Mouse (Mus musculus) lung, adult 2 months (tissue): ENCODE measurements around the gene Chd1. TPM values are rescaled to one million over a fixed set of nuclear protein-coding genes. Genes with fewer than 3 reads are reported as not detected.
"Not testable (repeated sequence)": the region's sequence is repeated elsewhere in the genome, so short reads cannot be mapped to it uniquely, and the experiment has no call there.

Experiments
- DNase-seq: peaks from one replicate; pipeline ENCODE4 v3.0.0; 2022
- H3K4me1 ChIP-seq: fragments of 200-500 bp; 2 replicates; pipeline ENCODE4 v1.6.1; 2011; ENCODE audit warnings: low read length; ENCODE audit not compliant: control insufficient read depth, insufficient read depth
- H3K4me3 ChIP-seq: fragments of 200-500 bp; replicated peaks from 2 replicates; pipeline ENCODE3; 2011; ENCODE audit warnings: low read depth, mild to moderate bottlenecking, control low read depth, low read length; ENCODE audit errors: extremely low read depth
- CTCF ChIP-seq: fragments of 200-500 bp; IDR thresholded peaks from 2 replicates; pipeline ENCODE4 v1.5.1; 2011; ENCODE audit warnings: mild to moderate bottlenecking, low read length, control low read depth; ENCODE audit not compliant: insufficient read depth
- POLR2A ChIP-seq: fragments of 200-500 bp; IDR thresholded peaks from 2 replicates; pipeline ENCODE4 v1.6.1; 2011; ENCODE audit warnings: low read depth, mild to moderate bottlenecking, control low read depth, low read length, borderline replicate concordance; ENCODE audit errors: extremely low read depth
- WGBS: fragments of 180-500 bp; shearing (Covaris S2); methylation state at CpG from one replicate; pipeline ENCODE4 v1.1.7; 2018; 5-methylcytosine and 5-hydroxymethylcytosine counted together
- polyA plus RNA-seq: library from polyadenylated mRNA; depleted of rRNA; stranded (reverse); fragments of >200 nt; gene quantifications from 2 replicates; pipeline ENCODE4 v1.2.3, GENCODE M21; 2012

Chd1 gene
- polyA plus RNA-seq, 1 experiment: 7.9 TPM

DNA sequence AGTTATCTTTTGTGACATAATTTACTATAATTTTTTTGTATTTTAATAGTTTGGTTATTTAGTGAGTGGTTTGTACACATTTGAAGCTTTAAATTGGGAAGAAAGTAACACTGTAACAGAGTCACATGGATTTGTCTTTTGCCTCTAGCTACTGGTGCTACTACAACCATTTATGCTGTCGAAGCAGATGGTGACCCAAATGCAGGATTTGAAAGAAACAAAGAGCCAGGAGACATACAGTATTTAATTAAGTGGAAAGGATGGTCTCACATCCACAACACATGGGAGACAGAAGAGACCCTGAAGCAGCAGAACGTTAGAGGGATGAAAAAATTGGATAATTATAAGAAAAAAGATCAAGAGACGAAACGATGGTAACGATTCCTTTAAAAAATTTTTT, 26.9 kb downstream of the Chd1 start:
- Histone ChIP-seq H3K4me3 (no peak overlapping the region), H3K4me1 (no peaks in the 10 kb centered on the region)
- WGBS: 94% methylated on average over 5 of the region's 5 CpGs
- TF ChIP-seq POLR2A (no peak), CTCF (no peak)
- no peak for DNase-seq

DNA sequence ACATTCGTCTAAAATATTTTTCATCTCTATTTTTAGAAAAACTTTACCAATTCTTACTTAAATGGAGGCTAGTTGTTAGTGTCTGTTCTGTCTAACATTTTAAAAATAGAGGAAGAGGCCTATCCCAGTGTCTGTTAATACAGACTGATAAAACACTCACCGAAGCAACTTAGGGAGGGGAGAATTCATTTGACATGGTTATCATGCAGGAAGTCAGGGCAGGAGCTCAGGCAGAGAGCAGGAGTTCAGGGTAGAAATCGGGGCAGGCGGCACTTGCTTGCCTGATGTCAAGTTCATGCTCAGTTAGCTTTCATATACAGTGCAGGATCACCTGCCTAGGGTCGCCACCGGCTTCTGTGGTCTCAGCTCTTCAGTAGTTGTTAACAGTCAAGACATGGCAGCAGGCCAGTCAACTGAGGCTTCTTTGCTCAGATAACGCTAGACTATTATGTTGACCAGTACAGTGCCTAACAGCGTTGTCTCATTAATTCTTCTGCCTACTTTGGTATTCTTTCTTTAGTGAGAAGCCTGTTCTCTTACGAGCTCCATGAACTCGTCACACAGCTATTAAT, 32.7 kb downstream of the Chd1 start:
- WGBS: 90% methylated on average over 10 of the region's 10 CpGs
- no peak for TF ChIP-seq POLR2A
- no peak for TF ChIP-seq CTCF
- no peak for DNase-seq
- Histone ChIP-seq H3K4me3 (no peak overlapping the region), H3K4me1 (no peaks in the 10 kb centered on the region)

DNA sequence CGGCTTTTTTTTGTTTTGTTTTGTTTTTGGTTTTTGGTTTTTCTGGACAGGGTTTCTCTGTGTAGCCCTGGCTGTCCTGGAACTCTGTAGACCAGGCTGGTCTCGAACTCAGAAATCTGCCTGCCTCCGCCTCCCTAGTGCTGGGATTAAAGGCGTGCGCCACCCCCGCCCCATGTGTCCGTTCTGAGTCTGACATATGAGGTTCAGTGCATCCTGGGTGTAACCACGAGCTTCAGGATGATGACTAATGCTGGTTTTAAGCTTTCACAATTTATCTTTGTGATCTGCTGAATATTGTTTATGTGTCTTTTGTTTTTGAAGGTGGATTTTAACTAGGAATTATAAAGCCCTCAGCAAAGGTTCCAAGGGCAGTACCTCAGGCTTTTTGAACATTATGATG, 37.1 kb downstream of the Chd1 start:
- Histone ChIP-seq H3K4me1 (no peaks in the 10 kb centered on the region), H3K4me3 (no peak overlapping the region)
- TF ChIP-seq POLR2A (no peak), CTCF (no peak)
- WGBS: 69% methylated on average over 8 of the region's 8 CpGs
- DNase-seq: no peak

DNA sequence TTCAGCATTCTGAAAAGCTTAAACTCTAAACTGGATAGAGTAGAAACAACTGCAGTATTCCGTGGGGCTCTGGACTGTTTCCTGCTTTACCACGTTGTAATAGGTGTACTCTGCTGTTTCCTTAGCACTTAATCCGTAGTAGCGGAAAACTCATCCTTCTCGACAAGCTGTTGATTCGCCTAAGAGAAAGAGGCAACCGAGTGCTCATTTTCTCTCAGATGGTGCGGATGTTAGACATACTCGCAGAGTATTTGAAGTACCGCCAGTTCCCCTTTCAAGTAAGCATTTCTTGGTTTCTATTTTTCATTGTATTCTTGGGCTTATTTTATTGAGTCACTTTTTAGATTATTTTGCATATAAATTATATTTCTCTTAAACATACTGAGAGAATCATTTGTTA, 38.2 kb downstream of the Chd1 start:
- WGBS: 79% methylated on average over 10 of the region's 10 CpGs
- H3K4me1 ChIP-seq: no peaks in the 10 kb centered on the region

DNA sequence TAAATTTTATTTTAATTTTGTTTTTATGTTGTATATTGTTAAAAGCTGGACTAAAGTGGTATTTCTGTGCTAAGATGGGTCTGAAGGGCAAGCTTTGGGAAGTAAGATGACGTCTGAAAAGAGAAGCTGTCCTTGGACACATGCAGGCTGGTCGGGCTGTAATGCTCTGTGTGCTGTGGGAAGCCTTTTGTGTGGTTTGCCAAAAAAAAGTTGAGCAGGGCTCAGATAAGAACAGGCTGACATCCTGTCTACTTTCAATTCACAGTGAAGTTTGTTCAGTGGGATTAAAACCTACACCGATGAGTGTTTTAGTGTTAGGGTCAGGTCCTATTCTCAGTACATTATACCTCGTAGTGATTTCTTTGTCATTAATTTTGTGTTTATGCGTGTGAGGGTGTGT, 38.6 kb downstream of the Chd1 start:
- WGBS: 69% methylated on average over 5 of the region's 5 CpGs
- Histone ChIP-seq H3K4me1 (no peaks in the 10 kb centered on the region), H3K4me3 (no peak overlapping the region)
- no peak for DNase-seq
- TF ChIP-seq POLR2A: no peak

More for the DNA sequence above, 38.2 kb downstream of the Chd1 start:
- no peak overlapping the region for H3K4me3 ChIP-seq
- TF ChIP-seq CTCF: no peak
- DNase-seq: no peak

DNA sequence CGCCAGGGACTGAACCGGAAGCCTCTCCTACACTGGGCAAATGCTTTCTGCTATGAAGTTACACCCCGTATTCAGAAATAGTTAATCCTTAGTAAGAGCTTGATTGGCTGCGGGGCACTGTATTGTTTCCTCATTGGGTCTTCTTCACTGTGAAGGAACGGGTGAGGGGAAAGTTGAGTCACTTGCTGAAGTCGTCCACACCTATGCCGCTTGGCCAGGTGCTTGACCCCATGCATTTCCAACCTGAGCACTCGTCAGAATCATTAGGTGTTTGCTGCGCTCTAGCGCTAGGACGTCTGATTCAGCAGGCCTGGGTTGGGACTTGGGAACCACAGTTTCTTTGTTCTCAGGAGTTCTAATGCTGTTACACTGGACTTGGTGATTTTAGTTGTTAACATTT, 41.9 kb downstream of the Chd1 start:
- TF ChIP-seq POLR2A (no peak), CTCF (no peak)
- Histone ChIP-seq H3K4me1 (no peaks in the 10 kb centered on the region), H3K4me3 (no peak overlapping the region)
- 79% methylated on average over 11 of the region's 11 CpGs for WGBS
- DNase-seq: no peak

DNA sequence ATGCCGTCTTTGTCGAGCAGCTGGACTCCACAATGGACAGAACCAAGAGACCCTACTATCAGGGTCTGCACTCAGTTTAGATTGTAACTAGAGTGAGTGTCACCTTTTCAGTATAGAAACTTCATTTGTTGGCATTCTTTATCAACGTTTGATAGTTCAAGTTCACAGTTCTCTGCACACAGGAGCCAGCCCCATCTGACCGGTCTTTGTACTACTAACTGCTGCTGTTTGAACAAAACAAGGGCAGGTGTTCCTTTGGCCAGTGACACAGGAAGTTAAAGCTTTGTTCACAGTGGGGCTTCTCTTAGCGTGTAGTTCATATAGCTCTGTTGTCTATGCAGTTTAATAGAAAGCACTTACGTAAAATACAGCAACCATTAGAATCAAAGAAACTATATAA, 43.3 kb downstream of the Chd1 start:
- Histone ChIP-seq H3K4me3 (no peak overlapping the region), H3K4me1 (no peaks in the 10 kb centered on the region)
- no peak for DNase-seq
- TF ChIP-seq CTCF (no peak), POLR2A (no peak)
- WGBS: 85% methylated on average over 6 of the region's 6 CpGs

DNA sequence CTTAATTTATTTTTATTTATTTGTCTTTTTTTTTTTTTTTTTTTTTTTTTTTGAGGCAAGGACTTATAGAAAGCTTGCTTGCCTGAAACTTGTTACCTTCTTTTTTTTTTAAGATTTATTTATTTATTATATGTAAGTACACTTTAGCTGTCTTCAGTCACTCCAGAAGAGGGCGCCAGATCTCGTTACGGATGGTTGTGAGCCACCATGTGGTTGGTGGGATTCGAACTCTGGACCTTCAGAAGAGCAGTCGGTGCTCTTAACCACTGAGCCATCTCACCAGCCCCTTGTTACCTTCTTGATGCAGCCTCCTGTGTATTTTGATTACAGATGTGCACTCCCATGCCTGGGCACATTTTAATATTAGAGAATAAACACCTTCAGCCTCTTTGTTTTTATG, 46.5 kb downstream of the Chd1 start:
- WGBS: 90% methylated on average over 5 of the region's 5 CpGs
- not testable (repeated sequence) for H3K4me1 ChIP-seq, H3K4me3 ChIP-seq, DNase-seq

DNA sequence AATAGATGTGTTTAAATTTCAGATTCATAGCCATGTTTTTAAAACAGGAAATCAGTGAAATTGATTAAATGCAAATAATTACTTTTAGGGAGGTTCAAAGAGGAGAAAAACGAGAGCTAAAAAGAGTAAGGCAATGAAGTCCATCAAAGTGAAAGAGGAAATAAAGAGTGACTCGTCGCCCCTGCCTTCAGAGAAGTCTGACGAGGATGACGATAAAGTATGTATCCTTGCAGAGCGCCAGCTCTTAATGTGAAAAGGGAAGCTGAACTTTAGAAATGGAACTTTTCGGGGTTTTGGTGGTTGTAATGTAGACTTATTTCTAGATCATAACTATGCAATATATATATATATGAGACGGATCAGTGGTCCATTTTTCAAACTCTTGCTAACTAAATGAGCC, 56.4 kb downstream of the Chd1 start:
- Histone ChIP-seq H3K4me1 (no peaks in the 10 kb centered on the region), H3K4me3 (no peak overlapping the region)
- 70% methylated on average over 8 of the region's 8 CpGs for WGBS
- no peak for DNase-seq
- TF ChIP-seq POLR2A: no peak
- no peak for TF ChIP-seq CTCF

DNA sequence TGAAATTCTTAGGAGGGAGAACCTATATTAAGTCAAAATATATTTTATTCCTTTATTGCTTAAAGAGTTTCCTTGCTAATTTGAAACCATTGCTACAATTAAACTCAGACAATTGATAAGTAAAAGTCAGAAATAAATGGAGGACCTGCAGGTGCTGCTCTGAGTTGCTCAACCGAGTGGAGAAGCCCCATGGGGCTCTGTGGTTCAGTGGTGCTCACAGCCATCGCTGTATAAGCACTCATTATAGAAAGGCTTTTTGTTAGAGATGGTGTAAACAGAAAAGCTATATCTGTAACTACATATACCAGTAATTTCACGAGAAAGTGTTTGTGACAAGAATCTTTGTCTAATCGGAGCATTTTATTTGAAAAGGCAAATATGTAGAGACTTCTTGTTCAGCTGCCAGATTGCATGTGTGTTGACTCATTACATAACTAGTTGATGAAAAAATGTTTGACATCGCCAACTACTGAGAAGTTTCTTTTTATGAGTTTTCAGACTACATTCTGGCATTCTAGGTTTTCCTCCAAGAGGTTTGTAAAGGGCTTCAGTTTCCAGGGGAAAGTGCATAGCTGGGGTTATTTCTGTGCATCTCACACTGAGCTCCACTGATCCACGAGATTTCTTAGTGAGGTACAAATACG, 64.4 kb downstream of the Chd1 start:
- no peaks in the 10 kb centered on the region for H3K4me1 ChIP-seq
- TF ChIP-seq POLR2A (no peak), CTCF (no peak)
- 48% methylated on average over 7 of the region's 7 CpGs for WGBS
- H3K4me3 ChIP-seq: no peak overlapping the region
- DNase-seq: no peak
